Mouse (Mus musculus) adrenal gland (tissue): Measurements from ENCODE around the gene Ptcra.
"Not testable (repeated sequence)": the region's sequence is repeated elsewhere in the genome, so short reads cannot be mapped to it uniquely, and the experiment has no call there.

Experiments
- intact Hi-C: fragments of 180-260 bp; cut with DNase I; formaldehyde crosslinking; loops from one replicate; pipeline ENCODE4 v1.15.1; 2025
- long read RNA-seq, 2 experiments: library from polyadenylated mRNA; unstranded; transcript quantifications; one replicate each; pipeline ENCODE4 v2.0.0; 2020; ENCODE audit warnings: borderline replicate concordance in 1 of 2; ENCODE audit not compliant: insufficient replicate concordance in 1 of 2

Gene Ptcra
- long read RNA-seq, experiment 1, result 0 reads
- long read RNA-seq, experiment 2, result 0 reads

DNA sequence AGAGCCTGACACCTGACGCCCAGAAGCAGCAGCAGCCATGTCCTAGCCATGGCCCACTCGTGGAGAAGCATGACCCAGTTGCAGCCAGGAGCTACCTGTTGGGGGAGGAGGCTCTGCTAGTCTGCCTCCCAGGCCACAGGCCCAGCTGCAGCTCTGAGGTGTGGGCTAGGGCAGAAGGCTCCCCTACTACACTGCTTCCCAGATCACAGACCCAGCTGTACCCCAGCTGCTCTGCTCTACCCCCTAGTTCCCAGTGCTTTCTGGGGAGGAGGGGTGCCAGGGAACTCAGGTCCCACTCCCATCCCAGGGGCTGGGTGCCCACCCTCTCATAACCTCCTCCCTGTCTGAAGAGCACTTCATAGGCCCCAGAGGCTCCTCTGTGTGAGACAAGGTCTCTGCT lies at the start of gene Ptcra:
Ptcra (minus strand) TSS at position 169 of the 400 bp plus-strand sequence.
- intact Hi-C loops, result no loop called here

DNA sequence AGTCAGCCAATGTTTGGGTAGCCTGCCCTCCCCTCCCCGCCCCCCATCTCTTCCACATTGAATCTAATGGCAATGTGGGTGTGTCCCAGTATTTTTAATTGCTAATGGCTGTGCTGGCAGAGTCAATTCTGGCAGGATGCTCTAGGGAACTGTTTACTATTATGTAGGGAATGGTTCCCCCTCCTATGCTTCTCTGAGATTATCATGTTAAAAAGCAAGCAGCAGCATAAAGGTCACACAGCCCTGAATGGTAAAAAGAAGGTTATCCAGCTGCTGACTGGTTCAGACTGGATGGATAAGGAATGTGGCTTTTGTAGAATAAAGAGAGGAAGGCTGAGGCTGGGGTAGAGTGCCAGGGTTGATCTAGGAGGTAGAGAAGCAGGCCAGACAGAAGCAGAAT lies 48.9 kb upstream of the Ptcra start:
- intact Hi-C loops, result no loop called here

- intact Hi-C loops, result no loop called here
Observed at GRCm38 (mm10) chr17:46810672-46811071, 47.2 kb upstream of the Ptcra start.

GRCm38 (mm10) chr17:46809131-46809830 lies 45.8 kb upstream of the Ptcra start:
- intact Hi-C loops, result no loop called here

DNA sequence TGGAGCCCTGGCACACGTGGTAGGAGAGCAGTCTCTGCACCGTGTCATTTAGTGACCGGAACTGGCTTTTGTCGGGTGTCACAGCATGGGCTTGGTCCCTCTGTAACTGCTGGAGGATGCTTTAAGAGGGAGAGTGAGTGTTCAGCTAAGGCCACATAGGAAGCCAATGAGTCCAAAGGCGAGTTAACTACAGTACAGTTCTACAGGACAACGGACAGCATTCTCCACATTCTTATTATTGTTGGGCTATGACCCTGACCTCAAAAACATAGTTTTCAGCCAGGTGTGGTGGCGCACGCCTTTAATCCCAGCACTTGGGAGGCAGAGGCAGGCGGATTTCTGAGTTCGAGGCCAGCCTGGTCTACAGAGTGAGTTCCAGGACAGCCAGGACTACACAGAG lies 44.9 kb upstream of the Ptcra start:
- intact Hi-C loops, result no loop called here

GRCm38 (mm10) chr17:46801761-46802160 lies 38.2 kb upstream of the Ptcra start:
- intact Hi-C loops, result no loop called here

DNA sequence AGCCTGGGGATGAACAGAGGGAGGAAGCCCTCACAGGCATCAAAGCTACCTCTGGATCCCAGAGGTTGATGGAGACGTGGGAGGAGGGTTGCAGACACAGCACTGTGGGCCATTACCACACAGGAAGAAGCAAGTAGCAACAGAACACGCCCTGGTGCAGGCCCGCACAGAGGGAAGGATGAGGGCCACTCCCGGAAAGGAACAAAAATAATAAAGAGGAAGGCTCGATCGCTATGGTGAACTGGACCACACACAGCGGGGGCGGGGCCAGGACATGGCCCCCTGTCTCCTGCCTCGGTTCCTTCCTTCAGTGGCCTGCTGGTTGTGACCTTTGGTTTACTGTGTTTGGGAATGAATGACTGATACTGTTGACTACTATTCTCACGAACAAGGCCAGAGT lies 36.2 kb upstream of the Ptcra start:
- intact Hi-C loops, result no loop called here

DNA sequence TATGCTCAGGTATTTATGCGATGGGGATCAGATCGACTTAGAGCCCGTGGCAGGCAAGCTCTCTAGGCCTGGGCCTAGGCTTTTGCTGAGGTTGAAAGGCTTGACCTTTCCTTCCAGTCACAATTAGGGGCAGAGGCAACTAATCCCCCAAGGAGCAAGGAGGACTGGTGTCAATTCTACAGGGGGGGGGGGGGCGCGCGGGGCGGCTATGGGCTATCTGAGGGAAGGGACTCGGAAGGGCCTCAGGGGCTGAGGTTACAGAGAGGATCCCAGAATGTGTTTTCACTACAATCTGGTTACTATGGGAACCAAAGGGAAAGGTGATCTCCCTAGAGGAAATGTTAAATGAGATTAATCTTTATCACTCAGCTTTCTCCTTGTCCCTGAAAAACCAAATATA lies 33.9 kb upstream of the Ptcra start:
- intact Hi-C loops, result no loop called here

DNA sequence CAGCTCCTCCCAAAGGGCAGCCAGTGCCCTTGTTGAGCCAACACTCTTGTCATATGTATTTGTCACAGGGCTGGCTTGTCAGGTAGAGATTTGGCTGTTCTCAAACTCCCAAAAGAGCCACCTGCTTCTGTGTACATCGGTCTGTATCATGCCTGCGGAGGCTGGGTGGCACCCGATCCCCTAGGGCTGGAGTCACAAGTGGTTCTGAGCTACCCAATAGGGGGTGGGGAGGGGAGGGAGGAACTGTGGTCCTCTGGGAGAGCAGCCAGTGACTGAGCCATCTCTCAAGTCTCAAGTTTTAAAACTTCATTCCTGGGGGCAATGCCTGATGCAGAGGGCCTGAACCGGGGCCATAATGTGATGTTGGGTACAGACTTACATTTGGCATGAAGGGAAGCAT lies 33.2 kb upstream of the Ptcra start:
- intact Hi-C loops, result no loop called here

DNA sequence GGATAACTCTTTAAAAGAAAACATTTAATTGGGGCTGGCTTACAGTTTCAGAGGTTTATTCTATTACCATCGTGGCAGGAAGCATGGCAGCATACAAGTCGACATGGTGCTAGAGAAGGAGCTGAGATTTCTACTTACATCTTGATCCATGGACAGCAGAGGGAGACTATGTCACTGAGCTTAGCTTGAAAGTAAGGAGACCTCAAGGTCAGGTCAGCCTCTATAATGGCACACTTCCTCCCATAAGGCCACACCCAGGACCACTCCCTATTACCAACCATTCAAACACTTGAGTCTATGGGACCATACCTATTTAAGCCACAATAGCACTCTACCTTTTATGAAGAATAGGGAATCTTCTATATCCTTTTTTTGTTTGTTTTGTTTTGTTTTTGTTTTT lies 29.5 kb upstream of the Ptcra start:
- intact Hi-C loops, result no loop called here

DNA sequence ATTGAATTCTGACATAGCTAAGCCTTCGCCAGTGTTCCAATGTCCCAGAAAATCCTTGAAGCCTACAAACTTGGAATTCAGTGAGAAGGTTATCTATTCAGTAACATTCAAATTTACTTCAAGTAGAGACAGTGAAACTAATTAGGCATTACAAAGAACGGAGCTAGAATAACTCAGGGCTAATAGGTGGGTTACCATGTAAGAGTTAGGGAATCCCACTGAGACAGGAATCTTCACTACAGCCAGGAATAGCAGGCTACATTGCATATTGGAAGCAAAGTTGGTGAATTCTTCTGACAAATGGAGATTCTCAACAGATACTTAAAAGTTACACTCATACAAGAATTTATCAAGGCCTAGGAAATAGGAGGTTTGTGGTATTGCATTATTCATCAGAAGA lies 24.5 kb upstream of the Ptcra start:
- intact Hi-C loops, result not testable (repeated sequence)

DNA sequence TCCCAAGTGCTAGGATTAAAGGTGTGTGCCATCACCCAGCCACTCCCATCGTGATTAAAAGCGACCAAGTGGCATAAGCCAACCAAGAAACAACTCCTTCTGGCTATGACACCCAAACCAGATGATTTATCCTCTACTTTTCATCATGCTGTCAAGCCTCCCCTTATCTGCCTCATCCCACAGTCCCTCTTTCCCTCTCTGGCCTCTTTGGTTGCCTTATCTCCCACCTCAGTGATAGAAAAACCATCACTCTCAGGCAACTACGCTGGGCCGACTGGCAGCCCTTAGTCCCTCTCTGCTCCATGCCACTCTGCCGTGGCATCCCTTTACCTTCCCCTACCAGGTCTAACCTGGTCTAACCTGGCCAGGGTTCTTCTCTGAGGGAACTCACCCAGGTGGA lies 23.4 kb upstream of the Ptcra start:
- intact Hi-C loops, result no loop called here

- intact Hi-C loops, result loop anchor here (5.0 kb wide), 1 partner anchor 109 kb away; the partner anchor contains the start of gene Tbcc
Observed at GRCm38 (mm10) chr17:46783222-46783565, 19.7 kb upstream of the Ptcra start.

DNA sequence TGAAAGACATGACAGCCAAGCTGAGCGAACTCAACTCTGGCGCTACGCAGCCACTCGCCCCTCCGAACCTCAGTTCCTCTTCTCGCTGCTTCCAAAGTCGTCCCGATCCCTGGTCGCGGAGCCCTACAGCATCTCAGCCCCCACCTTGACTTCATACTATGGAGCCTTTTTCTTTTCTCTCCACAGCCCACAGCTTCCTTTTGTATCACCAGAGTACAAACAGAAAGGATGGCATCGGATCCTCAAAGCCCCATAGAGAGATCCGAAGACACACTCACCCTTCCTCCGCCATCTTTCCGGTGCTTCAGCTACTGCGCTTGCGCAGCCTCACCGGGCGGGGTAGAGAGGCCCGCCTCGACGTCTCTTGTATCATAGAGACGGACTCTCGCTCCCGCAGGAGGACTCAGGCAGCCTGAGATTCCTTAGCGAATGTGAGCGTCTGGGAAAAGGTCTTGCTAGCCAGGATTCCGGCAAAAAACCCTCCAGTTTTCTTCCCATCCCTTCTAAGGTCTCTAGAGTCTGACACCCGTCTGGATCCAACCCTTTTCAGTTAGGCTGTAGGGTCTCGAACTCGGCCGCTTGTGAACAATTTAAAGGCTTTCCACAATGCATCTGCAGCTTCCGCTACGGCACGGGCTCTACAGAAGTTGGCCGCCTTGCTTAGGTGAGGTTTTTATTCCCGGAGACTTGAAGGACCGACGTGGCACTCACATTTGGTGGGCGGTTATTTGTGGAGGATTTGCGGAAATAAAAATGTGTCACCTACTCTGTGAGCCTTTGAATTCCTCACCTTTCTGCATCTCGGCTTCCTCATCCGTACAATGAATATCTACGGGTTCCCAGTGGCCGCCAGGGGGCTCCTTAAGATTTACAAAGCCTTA lies 19.1 kb upstream of the Ptcra start, which contains the start of gene Rpl7l1:
Rpl7l1 (minus strand) TSS at position 332 of the 881 bp plus-strand sequence.
- intact Hi-C loops, result loop anchor here (5.0 kb wide), 1 partner anchor 110 kb away; the partner anchor contains the start of gene Tbcc

DNA sequence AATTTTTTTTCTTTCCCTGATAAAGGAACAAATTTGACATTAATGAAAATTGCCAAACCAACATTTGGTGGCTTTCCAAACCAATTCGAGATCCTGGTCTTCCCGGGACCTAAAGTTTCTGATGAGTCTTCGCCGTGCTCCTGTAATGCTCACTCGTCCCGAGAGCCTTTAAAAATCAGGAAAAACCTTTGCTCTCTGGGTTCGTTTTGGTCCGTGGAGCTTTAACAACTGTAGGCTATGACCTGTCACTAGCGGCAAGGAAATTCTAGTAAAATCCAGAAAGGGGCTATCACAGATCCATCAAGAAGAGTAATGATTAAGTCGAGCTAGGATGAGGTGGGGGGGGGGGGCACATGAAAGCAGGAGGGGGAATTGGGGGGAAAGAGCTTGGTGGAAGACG lies 18.4 kb upstream of the Ptcra start:
- intact Hi-C loops, result loop anchor here (5.0 kb wide), 1 partner anchor 110 kb away; the partner anchor contains the start of gene Tbcc

DNA sequence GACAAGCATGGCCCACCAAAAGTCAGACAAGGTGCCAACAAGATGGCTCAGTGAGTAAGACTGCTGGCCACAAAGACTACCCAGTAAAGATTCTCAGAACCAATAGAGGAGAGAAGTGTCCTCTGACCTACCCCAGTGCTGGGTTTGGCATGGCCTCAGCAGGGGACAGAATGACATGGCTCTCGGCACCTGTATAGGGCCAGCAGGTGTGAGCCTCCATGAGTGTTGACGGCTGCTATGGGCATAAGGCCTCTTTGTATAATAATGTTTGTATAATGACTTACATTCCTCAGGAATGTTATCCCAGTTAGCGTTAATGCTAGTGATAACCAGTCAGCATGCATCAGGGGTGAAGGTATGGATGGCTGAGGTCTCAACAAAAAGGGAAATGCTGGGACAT lies 12.6 kb upstream of the Ptcra start:
- intact Hi-C loops, result no loop called here

GRCm38 (mm10) chr17:46775070-46775469 lies 11.6 kb upstream of the Ptcra start:
- intact Hi-C loops, result no loop called here

GRCm38 (mm10) chr17:46774131-46774472 lies 10.6 kb upstream of the Ptcra start:
- intact Hi-C loops, result no loop called here

DNA sequence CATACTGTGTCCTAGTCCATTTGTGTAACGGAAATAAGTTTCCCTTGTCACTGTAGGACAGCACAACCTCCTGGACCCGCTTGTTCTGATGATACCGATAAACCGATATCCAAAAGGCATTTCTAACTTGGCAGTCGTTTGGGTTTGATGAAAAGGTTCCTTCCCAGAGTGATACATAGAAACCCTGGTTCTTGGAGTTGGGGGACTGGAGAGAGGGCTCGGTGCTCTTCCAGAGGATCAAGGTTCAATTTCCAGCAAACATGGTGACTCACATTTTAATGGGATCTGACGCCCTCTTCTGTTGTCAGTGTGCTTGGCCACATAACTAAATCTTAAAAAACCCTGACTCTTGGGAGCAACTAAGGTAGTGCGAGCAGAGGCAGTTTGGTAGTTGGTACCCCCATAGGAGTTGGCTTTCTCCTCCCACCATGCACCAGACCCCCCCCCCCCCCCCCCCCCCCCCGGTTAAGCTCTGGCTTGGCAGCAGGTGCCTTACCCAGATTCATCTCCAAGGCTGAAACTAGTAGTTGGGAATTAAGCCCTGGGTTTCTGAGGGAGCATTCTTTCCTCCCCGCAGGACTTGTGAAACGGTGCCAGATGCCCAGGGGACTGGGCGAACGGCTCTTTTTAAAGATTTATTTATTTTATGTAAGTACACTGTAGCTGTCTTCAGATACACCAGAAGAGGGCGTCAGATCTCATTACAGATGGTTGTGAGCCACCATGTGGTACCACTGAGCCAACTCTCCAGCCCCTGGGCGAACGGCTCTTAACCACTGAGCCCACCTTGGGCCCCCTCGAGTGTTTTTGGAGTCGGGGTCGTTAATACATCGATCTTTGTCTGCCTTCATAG lies 10.0 kb upstream of the Ptcra start:
- intact Hi-C loops, result no loop called here

DNA sequence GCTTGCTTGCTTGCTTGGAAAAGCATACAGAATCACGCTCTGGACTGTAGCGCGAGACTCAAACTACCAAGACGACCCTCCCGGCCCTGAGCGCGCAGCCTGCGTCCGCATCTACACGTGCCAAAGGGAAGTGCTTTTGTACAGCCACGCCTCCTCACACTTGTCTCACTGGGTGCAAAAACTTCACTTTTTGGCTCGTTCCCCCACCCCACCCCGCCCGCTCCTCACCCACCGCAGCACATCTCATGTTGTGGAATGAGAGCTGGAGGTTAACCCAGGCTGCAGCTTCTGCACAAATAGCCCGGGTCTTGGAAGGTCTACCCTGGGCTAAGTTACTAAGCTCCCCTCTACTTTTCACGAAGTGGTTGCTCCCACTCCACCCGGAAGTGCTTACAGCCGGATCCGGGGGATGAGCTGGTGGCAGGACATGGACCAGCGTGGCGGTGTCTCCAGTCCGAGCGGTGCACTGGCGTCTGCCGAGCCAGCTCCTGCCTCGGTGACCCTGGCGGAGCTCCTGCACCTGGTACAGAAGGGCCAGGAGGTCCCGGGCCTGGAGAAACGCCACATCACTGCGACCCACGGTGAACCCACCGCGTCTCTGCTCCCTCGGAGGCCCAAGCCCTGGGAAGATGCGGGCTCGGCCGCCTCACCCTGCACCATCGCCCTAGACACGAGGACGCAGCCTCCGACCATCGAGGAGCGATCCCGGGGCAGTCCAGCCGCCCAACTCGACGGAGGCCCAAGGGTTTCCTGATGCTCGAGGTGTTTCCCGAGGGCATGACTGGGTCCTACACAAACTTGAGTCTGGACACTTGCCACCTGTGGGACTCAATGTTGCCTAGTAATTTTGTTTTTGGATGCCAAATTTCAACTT lies 9.1 kb upstream of the Ptcra start, which contains the start of gene 2310039H08Rik:
2310039H08Rik (plus strand) TSS at position 232 of the 874 bp plus-strand sequence.
- intact Hi-C loops, result no loop called here

- intact Hi-C loops, result no loop called here
Observed at GRCm38 (mm10) chr17:46772038-46772403, 8.5 kb upstream of the Ptcra start.
